Mouse (Mus musculus): ENCODE data around the gene S100a9. TPM values are rescaled to one million over a fixed set of nuclear protein-coding genes. Genes with fewer than 3 reads are reported as not detected.

The S100a9 gene
- total RNA-seq, 2 experiments from 2014 or later = 1.6 TPM; not detected in 1

Other genes with a start within 250 kb of the S100a9 start
- gene Npr1, start 229.9 kb downstream of the S100a9 start, total RNA-seq (2021) = 1 to 10 TPM; 4.6 to 5.0 TPM
- 10 to 100 TPM; 90.2 to 94.9 TPM for gene Ilf2, start 219.6 kb downstream of the S100a9 start, total RNA-seq (2021)
- gene Snapin, start 204.7 kb downstream of the S100a9 start, total RNA-seq (2021) = 10 to 100 TPM; 55.5 to 57.0 TPM
- gene Chtop, start 186.2 kb downstream of the S100a9 start, total RNA-seq (2021) = 100 to 1,000 TPM; 165 TPM
- gene S100a1, start 181.3 kb downstream of the S100a9 start, total RNA-seq (2021) = 100 to 1,000 TPM; 127 to 133 TPM
- 10 to 100 TPM; 19.2 to 20.4 TPM for gene S100a13, start 181.3 kb downstream of the S100a9 start, total RNA-seq (2021)
- gene S100a14, start 168.9 kb downstream of the S100a9 start, total RNA-seq (2021) = under 1 TPM; 0.52 to 0.70 TPM
- gene S100a16, start 158.5 kb downstream of the S100a9 start, total RNA-seq (2021) = 10 to 100 TPM; 75.6 to 80.4 TPM
- 1 to 10 TPM in 1 of 2 experiments, under 1 TPM in 1; 0.96 to 1.6 TPM for gene S100a3, start 135.1 kb downstream of the S100a9 start, total RNA-seq (2021)
- not detected for gene S100a2, start 105.5 kb downstream of the S100a9 start, total RNA-seq (2021)
- gene Gm42674, start 93.8 kb downstream of the S100a9 start, total RNA-seq (2021) = not detected
- 1 to 10 TPM; 2.9 to 4.5 TPM for gene S100a4, start 92.0 kb downstream of the S100a9 start, total RNA-seq (2021)
- not detected for gene S100a5, start 87.2 kb downstream of the S100a9 start, total RNA-seq (2021)
- 10 to 100 TPM; 30.8 to 37.4 TPM for gene S100a6, start 82.8 kb downstream of the S100a9 start, total RNA-seq (2021)
- 1 to 10 TPM; 1.0 to 1.1 TPM for gene S100a7a, start 41.7 kb downstream of the S100a9 start, total RNA-seq (2021)
- gene S100a8, start 26.7 kb downstream of the S100a9 start, total RNA-seq (2021) = 1 to 10 TPM in 1 of 2 experiments, not detected in 1; 2.6 TPM
- gene Pglyrp4, start 31.2 kb upstream of the S100a9 start, total RNA-seq (2021) = not detected
- gene Gm5849, start 82.2 kb upstream of the S100a9 start, total RNA-seq (2021) = not detected

All from left cerebral cortex, adult 18-20 months (tissue).